In the genomic region with DNA sequence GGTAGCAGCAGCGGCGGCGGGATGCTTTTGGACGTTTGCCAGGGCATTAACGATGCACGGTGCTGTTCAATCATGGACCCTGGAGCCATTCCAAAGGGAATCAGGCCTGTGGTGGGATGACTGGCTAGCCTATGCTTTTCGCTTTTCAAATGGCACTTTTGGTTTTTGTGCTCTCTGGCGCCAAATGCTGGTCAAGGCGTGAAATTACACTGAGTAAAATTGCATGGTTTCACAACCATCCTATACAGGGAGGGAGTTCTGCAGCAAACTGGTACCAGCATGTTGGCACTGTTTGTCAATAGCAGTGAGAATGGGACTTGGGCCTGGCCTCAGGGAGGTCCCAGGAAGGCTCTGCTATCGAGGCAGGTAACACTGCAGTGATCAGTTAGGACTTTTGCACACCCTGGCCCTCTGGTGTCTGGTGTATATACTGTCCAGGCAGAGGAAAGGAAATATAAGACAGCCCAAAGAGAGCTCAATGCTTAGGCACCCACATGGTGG, we compare ENCODE assay signal across 9 mouse cellular contexts. TPM values are rescaled to one million over a fixed set of nuclear protein-coding genes. Genes with fewer than 3 reads are reported as not detected.
DNase-seq lines count a peak whose midpoint lies in the region; ATAC-seq and TF ChIP-seq lines count a peak whose summit lies in the region.
"Had no signal": no experiment of that assay in that cellular context is flagged by ENCODE, and none has a peak within 500 bp of the region (broad histone marks: within the 10 kb centered on the region; RNA-seq: fewer than 3 reads in every experiment).

No protein-coding gene starts in this region.

- intact Hi-C loops in heart, adult 2 months (cut with DNase I) = loop anchor here (2.0 kb wide), 2 partner anchors 92 to 100 kb away; no protein-coding TSS in a partner anchor
- intact Hi-C loops in left cerebral cortex, postnatal 14 days (cut with DNase I) = no loop called here

- H3K9ac ChIP-seq in heart, adult 2 months (ENCODE audit: low read depth, low read length) = no peak overlapping the region
- H3K9ac ChIP-seq in hindbrain, postnatal 0 days (replicated peaks; ENCODE audit: low read length) = peak overlapping the region; percentile 28; the same call in 1 of the 2 replicates

- peaks cover 1% of the 10 kb centered on the region; the same call in 1 of the 2 replicates for H3K4me1 ChIP-seq in heart, adult 2 months (ENCODE audit: control insufficient read depth, insufficient read depth, low read length)
- peaks cover 8% of the 10 kb centered on the region; the same call in 1 of the 2 replicates for H3K4me1 ChIP-seq in forebrain, embryonic 10.5 days
- H3K4me1 ChIP-seq in hindbrain, postnatal 0 days (ENCODE audit: insufficient read depth, low read length) = no peaks in the 10 kb centered on the region

- peak overlapping the region; percentile 42 for H3K4me2 ChIP-seq in hindbrain, postnatal 0 days (ENCODE audit: low read depth, low read length)

- H3K27me3 ChIP-seq in heart, adult 2 months (ENCODE audit: control insufficient read depth, insufficient read depth, low read length) = no peaks in the 10 kb centered on the region
- no peaks in the 10 kb centered on the region for H3K27me3 ChIP-seq in forebrain, embryonic 10.5 days (ENCODE audit: poor library complexity, severe bottlenecking)
- no peaks in the 10 kb centered on the region for H3K27me3 ChIP-seq in hindbrain, postnatal 0 days (ENCODE audit: insufficient read depth, low read length)

- H3K4me3 ChIP-seq in heart, adult 2 months = no peak overlapping the region
- H3K4me3 ChIP-seq in forebrain, embryonic 10.5 days = no peak overlapping the region
- H3K4me3 ChIP-seq in hindbrain, postnatal 0 days (ENCODE audit: low read length) = no peak overlapping the region
- H3K4me3 ChIP-seq: myocyte had no signal

- H3K9me3 ChIP-seq in forebrain, embryonic 10.5 days = no peaks in the 10 kb centered on the region
- H3K9me3 ChIP-seq in hindbrain, postnatal 0 days (ENCODE audit: low read length) = no peaks in the 10 kb centered on the region

- TF ChIP-seq POLR2A in heart, adult 2 months (IDR thresholded peaks at IDR 0.05; ENCODE audit: insufficient read depth, low read depth, low read length) = no peak

- peak; percentile 87 for TF ChIP-seq CTCF in heart, adult 2 months (IDR thresholded peaks at IDR 0.05)
- peak; percentile 90 for TF ChIP-seq CTCF in hindbrain, postnatal 0 days (IDR thresholded peaks at IDR 0.05; ENCODE audit: low read depth)

- H3K36me3 ChIP-seq in heart, adult 2 months (ENCODE audit: control insufficient read depth, insufficient read depth, low read length) = no peaks in the 10 kb centered on the region
- H3K36me3 ChIP-seq in forebrain, embryonic 10.5 days (replicated peaks) = no peaks in the 10 kb centered on the region
- no peaks in the 10 kb centered on the region for H3K36me3 ChIP-seq in hindbrain, postnatal 0 days (ENCODE audit: insufficient read depth, low read length)

- peak; percentile 17 to 41 for DNase-seq in heart, adult 2 months
- DNase-seq in heart, adult 11 months = no peak
- DNase-seq in c-Kit-positive CD71-negative TER-119-negative erythroid progenitor cells, embryonic 14.5 days (ENCODE audit: low read depth) = peak; percentile 25
- DNase-seq in forebrain, embryonic 10.5 days (ENCODE audit: extremely low spot score, low spot score) = peak; percentile 49
- DNase-seq in hindbrain, postnatal 0 days (ENCODE audit: low spot score) = peak; percentile 95
- DNase-seq in left cerebral cortex, postnatal 14 days (ENCODE audit: low spot score in 2 of 2) = peak; percentile 46 to 75
- peak; percentile 51 for DNase-seq in right cerebral cortex, postnatal 14 days

- 4% methylated on average over 10 of the region's 10 CpGs for WGBS in heart, adult 2 months
- 9% methylated on average over 10 of the region's 10 CpGs for WGBS in forebrain, embryonic 10.5 days
- 2% methylated on average over 10 of the region's 10 CpGs for WGBS in hindbrain, postnatal 0 days

- TF ChIP-seq EP300 in heart, adult 2 months (IDR thresholded peaks at IDR 0.05; ENCODE audit: insufficient read depth, low read depth, low read length) = no peak

- no peaks in the 10 kb centered on the region for H3K79me2 ChIP-seq in heart, adult 2 months (replicated peaks; ENCODE audit: control insufficient read depth, insufficient read depth, low read length)

- peak; percentile 94 for ATAC-seq in hindbrain, postnatal 0 days
- peak; percentile 94 for ATAC-seq in megakaryocyte progenitor cell, adult 5-6 weeks (replicated peaks; ENCODE audit: poor library complexity)

- H3K27ac ChIP-seq in heart, adult 2 months = no peak overlapping the region
- H3K27ac ChIP-seq in forebrain, embryonic 10.5 days = no peak overlapping the region
- peak overlapping the region; percentile 86 for H3K27ac ChIP-seq in hindbrain, postnatal 0 days

RNA-seq across cellular contexts. Expression of a gene that starts 18.6 kb away (rescaled TPM):
- 10 to 100 TPM in 1 of 2 experiments, 1 to 10 TPM in 1; 8.2 to 10.3 TPM for total RNA-seq in heart, adult 2 months (2021)
- polyA plus RNA-seq in heart, adult 2 months (2012; rRNA removed) = 5.5 and 7.4 TPM in 2 replicates
- 156 and 159 TPM in 2 replicates for polyA plus RNA-seq in forebrain, embryonic 10.5 days (2016; fragmentation: Nextera tagmentation; extraction: Ambion mirVana)
- 27.4 and 29.9 TPM in 2 replicates for total RNA-seq in hindbrain, postnatal 0 days (2014; rRNA removed)
- 50.4 and 55.3 TPM in 2 replicates for polyA plus RNA-seq in hindbrain, postnatal 0 days (2015; fragmentation: Nextera tagmentation; extraction: Ambion mirVana)
- total RNA-seq in left cerebral cortex, postnatal 14 days (2021) = 10 to 100 TPM; 18.0 to 19.1 TPM
- total RNA-seq in megakaryocyte progenitor cell, adult 5-6 weeks (2015) = 137 and 138 TPM in 2 replicates
- 161 and 163 TPM in 2 replicates for total RNA-seq in megakaryocyte progenitor cell, adult 5-6 weeks (2017)

RNA-seq across cellular contexts. Expression of a gene that starts 44.5 kb away (rescaled TPM):
- total RNA-seq in heart, adult 2 months (2021) = 100 to 1,000 TPM; 773 to 861 TPM
- 266 and 385 TPM in 2 replicates for polyA plus RNA-seq in heart, adult 2 months (2012; rRNA removed)
- 929 and 1,023 TPM in 2 replicates for polyA plus RNA-seq in forebrain, embryonic 10.5 days (2016; fragmentation: Nextera tagmentation; extraction: Ambion mirVana)
- 376 and 481 TPM in 2 replicates for total RNA-seq in hindbrain, postnatal 0 days (2014; rRNA removed)
- polyA plus RNA-seq in hindbrain, postnatal 0 days (2015; fragmentation: Nextera tagmentation; extraction: Ambion mirVana) = 922 and 930 TPM in 2 replicates
- 100 to 1,000 TPM; 441 to 483 TPM for total RNA-seq in left cerebral cortex, postnatal 14 days (2021)
- total RNA-seq in megakaryocyte progenitor cell, adult 5-6 weeks (2015) = 1,533 and 1,599 TPM in 2 replicates
- total RNA-seq in megakaryocyte progenitor cell, adult 5-6 weeks (2017) = 1,470 and 1,694 TPM in 2 replicates
